Mouse (Mus musculus) embryonic fibroblast, embryonic 13.5 days (primary cell): ENCODE results near the gene Tssk2. TPM values are rescaled to one million over a fixed set of nuclear protein-coding genes. Genes with fewer than 3 reads are reported as not detected.

Experiments
- H3K27ac ChIP-seq: 2 replicates; pipeline ENCODE4 v1.5.1; 2012; ENCODE audit warnings: low read length, control low read depth, inconsistent platforms; ENCODE audit not compliant: insufficient read depth
- H3K4me1 ChIP-seq: 2 replicates; pipeline ENCODE4 v1.6.1; 2011; ENCODE audit warnings: low read length; ENCODE audit not compliant: control insufficient read depth, insufficient read depth
- H3K4me3 ChIP-seq: 2 replicates; pipeline ENCODE4 v1.5.1; 2011; ENCODE audit warnings: mild to moderate bottlenecking, control low read depth, low read length; ENCODE audit not compliant: insufficient read depth
- CTCF ChIP-seq: IDR thresholded peaks from 2 replicates; pipeline ENCODE4 v1.5.1; 2011; ENCODE audit warnings: mild to moderate bottlenecking, control low read depth, low read length, moderate library complexity, borderline replicate concordance; ENCODE audit not compliant: insufficient read depth
- POLR2A ChIP-seq: IDR thresholded peaks from 2 replicates; pipeline ENCODE4 v1.6.1; 2011; ENCODE audit warnings: low read depth, mild to moderate bottlenecking, control low read depth, low read length, moderate library complexity
- polyA plus RNA-seq: library from polyadenylated mRNA; stranded (reverse); fragments of >200 nt; gene quantifications from 2 replicates; pipeline ENCODE4 v1.2.4, GENCODE M21; 2011; ENCODE audit warnings: low read depth; ENCODE audit not compliant: missing spikeins, insufficient read length

The Tssk2 gene
- polyA plus RNA-seq, 1 experiment = not detected

- no peaks in the 10 kb centered on the region for H3K4me1 ChIP-seq
- H3K27ac ChIP-seq = no peak overlapping the region
- H3K4me3 ChIP-seq = no peak overlapping the region
- TF ChIP-seq POLR2A (no peak), CTCF (peak; percentile 71)
Measured at GRCm38 (mm10) chr16:17938821-17939220, 40.4 kb downstream of the Tssk2 start.

- H3K4me3 ChIP-seq = no peak overlapping the region
- no peak for TF ChIP-seq CTCF
- TF ChIP-seq POLR2A = no peak
- no peaks in the 10 kb centered on the region for H3K4me1 ChIP-seq
- H3K27ac ChIP-seq = no peak overlapping the region
Measured at GRCm38 (mm10) chr16:17939255-17939751, 40.9 kb downstream of the Tssk2 start.

- no peaks in the 10 kb centered on the region for H3K4me1 ChIP-seq
- H3K27ac ChIP-seq = no peak overlapping the region
- H3K4me3 ChIP-seq = no peak overlapping the region
- TF ChIP-seq POLR2A (no peak), CTCF (no peak)
Measured at GRCm38 (mm10) chr16:17943466-17943865, 45.0 kb downstream of the Tssk2 start.

- Histone ChIP-seq H3K4me3 (no peak overlapping the region), H3K27ac (no peak overlapping the region), H3K4me1 (no peaks in the 10 kb centered on the region; the same call in 1 of the 2 replicates)
- TF ChIP-seq POLR2A (no peak), CTCF (no peak)
Measured at GRCm38 (mm10) chr16:17945081-17945831, 46.8 kb downstream of the Tssk2 start.

GRCm38 (mm10) chr16:17949421-17949877 is 51.0 kb downstream of the Tssk2 start:
- TF ChIP-seq CTCF (no peak), POLR2A (no peak)
- Histone ChIP-seq H3K4me1 (no peaks in the 10 kb centered on the region; the same call in 1 of the 2 replicates), H3K4me3 (no peak overlapping the region), H3K27ac (peak overlapping the region; percentile 38; the same call in 1 of the 2 replicates)

Other genes starting within 250 kb of the Tssk2 start
- 65.3 and 67.2 TPM in 2 replicates for gene Med15, start 165.7 kb upstream of the Tssk2 start, polyA plus RNA-seq
- 53.4 and 63.8 TPM in 2 replicates for gene Klhl22, start 139.0 kb upstream of the Tssk2 start, polyA plus RNA-seq
- gene Scarf2, start 101.4 kb upstream of the Tssk2 start, polyA plus RNA-seq = 46.1 and 46.5 TPM in 2 replicates
- not detected in 2 replicates for gene B830017H08Rik, start 65.5 kb upstream of the Tssk2 start, polyA plus RNA-seq
- gene Car15, start 60.3 kb upstream of the Tssk2 start, polyA plus RNA-seq = 0.90 and 1.4 TPM in 2 replicates
- gene Gm20518, start 7.0 kb upstream of the Tssk2 start, polyA plus RNA-seq = 0.26 TPM in 1 of 2 replicates, not detected in the other
- gene Tssk1, start 4.4 kb upstream of the Tssk2 start, polyA plus RNA-seq = not detected in 2 replicates
- 46.3 and 53.0 TPM in 2 replicates for gene Dgcr2, start 75 bp upstream of the Tssk2 start, polyA plus RNA-seq
- gene Ess2, start 12.7 kb downstream of the Tssk2 start, polyA plus RNA-seq = 17.5 and 20.7 TPM in 2 replicates
- gene Gsc2, start 16.4 kb downstream of the Tssk2 start, polyA plus RNA-seq = not detected in 2 replicates
- 77.8 and 111 TPM in 2 replicates for gene Slc25a1, start 29.6 kb downstream of the Tssk2 start, polyA plus RNA-seq
- not detected in 2 replicates for gene Vpreb2, start 81.8 kb downstream of the Tssk2 start, polyA plus RNA-seq
- 26.1 and 34.5 TPM in 2 replicates for gene Dgcr6, start 154.2 kb downstream of the Tssk2 start, polyA plus RNA-seq
- 0.70 and 0.80 TPM in 2 replicates for gene Prodh, start 191.6 kb downstream of the Tssk2 start, polyA plus RNA-seq
- 1.2 and 1.4 TPM in 2 replicates for gene Rtn4r, start 229.0 kb downstream of the Tssk2 start, polyA plus RNA-seq